Mouse (Mus musculus) heart, postnatal 10 days (tissue): ENCODE results near the gene Atad3a. TPM values are rescaled to one million over a fixed set of nuclear protein-coding genes. Genes with fewer than 3 reads are reported as not detected.
"Not testable (repeated sequence)": the region's sequence is repeated elsewhere in the genome, so short reads cannot be mapped to it uniquely, and the experiment has no call there.

Experiments
- DNase-seq, 2 experiments: peaks; one replicate each; pipeline ENCODE4 v3.0.0; 2021
- intact Hi-C: fragments of 180-260 bp; cut with DNase I; formaldehyde crosslinking; loops from one replicate; pipeline ENCODE4 v1.15.1; 2025
- total RNA-seq, 2 experiments: library from RNA; stranded (reverse); gene quantifications; 2 replicates each; pipeline ENCODE4 v1.2.3; 2021

The Atad3a gene
- total RNA-seq, 2 experiments from 2014 or later: 67.1 to 73.1 TPM

DNA sequence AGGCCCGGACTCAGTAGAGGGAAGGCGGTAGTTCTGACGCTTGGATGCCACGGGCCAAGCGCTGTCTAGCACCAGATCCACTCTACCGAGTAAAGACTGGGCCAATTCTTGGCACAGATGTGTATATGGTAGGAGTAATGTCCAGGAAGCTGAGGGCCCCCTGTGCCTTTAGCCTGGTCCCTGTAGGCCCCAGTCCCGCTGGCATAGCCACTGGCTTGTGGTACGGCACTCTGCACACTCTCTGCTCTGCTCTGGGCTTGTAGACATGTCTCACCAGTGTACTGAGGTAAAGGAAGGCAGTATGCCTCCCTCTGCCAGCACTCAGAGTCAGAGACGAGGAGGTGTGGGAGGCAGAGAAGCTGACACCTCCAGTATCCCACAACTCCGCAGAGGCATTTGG, 20.2 kb downstream of the Atad3a start:
- intact Hi-C loops, DNase-seq: not testable (repeated sequence)

DNA sequence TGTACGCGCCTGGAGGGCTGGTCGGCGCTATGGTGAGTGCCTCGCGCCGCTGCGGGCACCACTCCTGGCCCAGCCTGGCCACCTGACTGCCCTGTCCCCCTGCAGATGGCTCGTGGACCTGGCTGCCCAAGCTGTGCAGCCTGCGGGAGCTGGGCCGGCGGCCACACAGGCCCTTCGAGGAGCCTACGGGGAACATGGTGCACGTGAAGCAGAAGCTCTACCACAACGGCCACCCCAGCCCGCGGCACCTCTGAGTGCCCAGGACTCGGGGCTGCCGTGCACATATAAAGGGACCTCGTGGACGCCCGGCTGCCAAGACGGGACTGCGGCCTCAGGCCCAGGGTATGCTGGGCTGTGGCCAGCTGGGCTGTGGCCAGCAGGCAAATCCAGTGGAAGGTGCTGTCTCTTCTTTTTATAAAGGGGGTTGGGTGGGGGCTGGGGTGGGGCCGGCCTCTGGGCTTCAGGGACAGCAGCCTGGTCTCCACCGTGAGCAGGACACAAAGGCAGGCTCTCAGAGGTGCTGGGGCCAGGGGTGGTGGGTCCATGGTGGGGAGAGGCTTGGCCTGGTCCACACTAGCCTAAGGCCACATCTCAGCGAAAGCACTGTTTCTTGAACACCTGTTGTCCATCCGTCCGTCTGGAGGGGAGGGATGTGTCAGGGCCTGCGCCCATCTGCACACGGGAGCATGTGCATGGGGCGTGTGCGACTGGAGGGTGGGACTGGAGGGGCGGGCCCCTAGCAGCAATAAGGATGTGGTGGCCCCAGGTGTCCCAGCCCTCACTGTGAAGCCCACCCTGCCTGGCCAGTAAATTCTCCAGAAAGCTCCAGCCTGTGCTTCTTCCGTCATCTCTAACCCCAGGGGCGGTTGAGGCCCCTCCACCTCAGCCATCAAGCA, 20.9 kb downstream of the Atad3a start:
- intact Hi-C loops: no loop called here
- DNase-seq: peak; percentile 61 to 66

DNA sequence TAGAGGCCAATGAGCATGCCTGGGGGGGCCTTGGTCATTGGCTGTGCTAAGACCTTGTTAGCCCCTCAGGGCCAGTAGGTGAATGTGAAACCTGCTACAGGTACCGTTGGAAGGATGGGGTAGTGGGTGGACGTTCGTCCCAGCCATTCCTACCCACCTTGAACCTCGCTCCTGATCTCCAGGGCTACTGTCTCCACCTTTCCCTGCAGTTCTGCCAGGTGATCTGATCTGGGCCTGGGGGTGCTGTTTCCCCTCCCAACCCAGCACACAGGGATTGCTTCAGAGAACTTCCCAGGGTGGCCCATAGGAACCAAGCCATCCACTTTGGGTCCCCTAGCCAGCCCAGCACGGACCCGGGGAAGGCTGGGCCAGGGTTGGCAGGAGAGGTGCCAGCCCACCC, 21.7 kb downstream of the Atad3a start:
- intact Hi-C loops: no loop called here
- DNase-seq: no peak

DNA sequence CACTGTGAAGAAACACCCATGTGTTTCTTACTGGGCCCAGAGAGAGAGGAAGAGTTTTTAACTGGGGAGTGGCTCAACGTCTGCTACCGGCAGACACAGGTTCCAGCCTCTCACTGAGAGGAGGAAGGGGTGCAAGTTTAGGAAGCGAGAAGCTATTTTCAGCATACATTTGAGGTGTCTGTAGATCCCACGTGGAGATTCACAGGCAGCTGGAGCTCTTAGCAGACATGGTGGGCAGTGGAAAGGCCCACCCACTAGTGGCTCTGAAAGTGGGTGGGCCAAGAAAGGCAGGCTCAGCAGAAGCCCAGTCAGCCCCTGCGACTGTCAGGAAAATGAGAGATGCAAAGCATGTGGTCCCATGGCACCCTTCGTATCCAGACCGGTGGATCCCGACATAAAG, 22.6 kb downstream of the Atad3a start:
- DNase-seq: no peak
- intact Hi-C loops: no loop called here

DNA sequence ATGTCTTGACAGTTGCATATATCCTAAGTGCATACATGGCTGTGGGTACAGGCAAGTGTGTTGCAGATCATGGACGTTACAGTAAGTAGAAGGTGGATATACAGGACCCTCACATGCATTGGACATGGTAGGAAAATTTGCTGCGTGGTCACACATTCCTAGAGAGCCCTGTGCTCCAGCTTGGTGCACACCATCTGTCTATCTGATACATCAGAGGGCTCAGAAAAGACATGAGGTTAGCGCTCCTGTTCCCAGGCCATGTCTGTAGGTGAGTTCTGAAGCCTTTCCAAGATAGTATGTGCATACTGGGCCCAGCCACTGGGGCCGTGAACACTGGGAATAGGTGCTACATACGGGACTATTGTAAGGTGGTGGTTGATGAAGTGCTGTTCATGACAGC, 24.5 kb downstream of the Atad3a start:
- DNase-seq: no peak
- intact Hi-C loops: no loop called here

DNA sequence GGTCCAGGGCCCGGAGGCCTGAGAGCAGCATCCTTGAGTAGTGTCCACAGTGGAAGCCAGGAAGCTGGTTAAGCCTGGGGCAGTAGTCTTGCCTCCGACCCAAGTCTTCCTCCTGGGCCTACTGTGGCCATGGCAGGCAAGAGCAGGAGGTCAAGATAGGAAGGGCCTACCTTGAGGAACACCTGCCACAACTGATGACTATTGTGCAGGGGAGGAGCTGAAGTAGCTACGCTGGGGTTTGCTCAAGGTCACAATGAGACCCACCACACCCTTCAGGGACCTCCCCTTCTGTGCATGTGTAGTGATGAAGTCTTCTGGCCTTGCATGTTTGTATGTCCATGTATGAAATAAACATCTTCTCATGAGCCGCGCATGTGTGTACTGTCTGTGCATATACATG, 25.1 kb downstream of the Atad3a start:
- DNase-seq: no peak
- intact Hi-C loops: no loop called here

DNA sequence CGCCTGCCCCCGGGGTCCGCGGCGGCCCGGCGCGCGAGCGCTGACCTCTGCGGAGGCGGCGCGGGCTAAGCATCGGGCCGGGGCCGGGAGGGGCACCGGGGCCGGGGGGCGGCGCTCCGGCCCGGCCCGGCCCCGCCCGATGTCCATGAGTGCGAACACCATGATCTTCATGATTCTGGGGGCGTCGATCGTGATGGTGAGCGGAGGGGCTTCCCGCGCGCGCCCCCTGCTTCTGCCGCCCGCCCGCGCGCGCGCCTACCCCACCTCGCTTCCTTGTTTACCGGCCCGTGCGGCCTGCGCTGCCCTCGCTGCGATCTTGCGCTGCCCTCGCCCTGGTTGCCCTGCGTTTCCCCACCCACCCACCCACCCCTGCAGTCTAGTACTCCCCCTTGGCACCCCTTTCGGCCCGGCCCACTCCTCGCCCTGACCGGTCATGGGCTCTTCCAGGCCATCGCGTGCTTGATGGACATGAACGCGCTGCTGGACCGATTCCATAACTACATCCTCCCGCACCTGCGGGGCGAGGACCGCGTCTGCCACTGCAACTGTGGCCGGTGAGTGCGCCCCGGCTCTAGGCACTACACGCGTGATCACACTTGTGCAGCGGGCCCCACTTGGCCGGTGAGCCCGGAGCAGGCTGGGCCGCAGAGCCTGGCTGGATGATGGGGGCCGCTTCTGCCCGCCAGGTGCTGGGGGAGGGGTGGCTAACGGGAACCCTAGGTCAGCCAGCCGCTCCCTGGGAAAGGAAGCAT, 25.8 kb downstream of the Atad3a start:
- intact Hi-C loops: no loop called here
- DNase-seq: peak; percentile 52 to 63

DNA sequence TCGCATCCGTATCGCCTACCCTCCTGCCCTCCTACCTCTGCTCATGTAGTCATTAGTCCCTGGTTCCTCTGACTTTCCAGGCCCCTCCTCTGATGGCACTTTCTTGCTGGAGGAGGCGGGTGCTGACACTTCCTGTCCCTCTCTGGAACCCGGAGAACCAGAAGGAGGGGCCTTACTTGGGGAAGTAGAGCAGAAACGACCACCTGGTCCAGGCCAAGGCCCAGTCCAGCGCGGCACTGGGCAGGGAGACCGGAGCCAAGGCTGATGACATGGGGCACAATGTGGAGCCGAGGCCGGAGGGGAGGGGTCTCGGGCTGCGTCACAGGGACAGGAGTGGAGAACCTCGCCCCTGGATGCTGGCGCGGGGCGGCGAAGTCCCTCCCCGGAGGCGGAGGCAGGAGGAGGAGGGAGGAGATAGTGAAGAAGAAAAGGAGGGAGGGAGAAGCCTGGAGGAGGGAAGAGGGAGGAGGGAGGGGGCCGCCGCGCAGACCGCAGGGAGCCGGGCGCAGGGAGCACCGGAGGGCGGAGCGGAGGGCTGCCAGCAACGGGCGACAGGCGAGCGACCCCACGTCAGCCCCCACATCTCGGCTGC, 26.4 kb downstream of the Atad3a start, which contains the start of gene Tmem240:
TSS of gene Tmem240 (plus strand) at position 451 of the 592 bp plus-strand sequence.
- DNase-seq: peak; percentile 89 to 92
- intact Hi-C loops: no loop called here

DNA sequence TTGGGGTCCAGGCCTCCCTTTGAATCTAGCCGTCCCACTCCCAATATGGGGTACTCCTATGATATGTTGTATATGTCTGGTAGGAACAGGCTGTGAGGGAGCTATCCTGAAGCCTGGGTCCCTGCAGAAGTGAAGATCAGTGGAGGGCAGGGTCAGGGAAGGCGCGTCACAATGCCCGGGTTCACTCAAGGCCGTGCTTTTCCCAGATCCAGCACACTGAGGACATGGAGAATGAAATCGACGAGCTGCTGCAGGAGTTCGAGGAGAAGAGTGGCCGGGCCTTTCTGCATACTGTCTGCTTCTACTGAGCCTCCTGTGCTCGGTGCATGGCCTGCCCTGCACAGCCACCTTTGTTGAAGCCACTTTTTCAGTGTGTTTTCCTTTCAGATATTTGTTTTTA, 27.6 kb downstream of the Atad3a start:
- intact Hi-C loops: no loop called here
- DNase-seq: no peak

DNA sequence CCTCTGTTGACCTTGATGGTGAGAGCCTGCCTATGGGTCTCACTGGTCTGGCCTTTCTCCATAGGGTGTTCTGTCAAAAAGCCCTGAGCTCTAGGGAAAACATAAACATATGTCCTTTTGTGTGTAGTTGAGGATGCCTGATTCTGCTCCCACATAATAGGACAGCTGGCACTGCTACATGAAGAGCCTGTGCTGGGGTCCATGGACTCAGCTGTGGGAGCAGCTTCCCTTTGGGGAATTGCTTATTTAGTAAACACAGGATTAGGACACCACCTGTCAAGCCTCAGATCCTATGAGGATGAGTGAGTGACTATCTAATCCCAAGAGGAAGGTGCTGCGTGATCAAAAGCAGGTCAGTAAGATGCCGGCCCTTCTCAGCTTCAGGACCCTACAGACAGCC, 32.9 kb downstream of the Atad3a start:
- DNase-seq: no peak
- intact Hi-C loops: no loop called here

DNA sequence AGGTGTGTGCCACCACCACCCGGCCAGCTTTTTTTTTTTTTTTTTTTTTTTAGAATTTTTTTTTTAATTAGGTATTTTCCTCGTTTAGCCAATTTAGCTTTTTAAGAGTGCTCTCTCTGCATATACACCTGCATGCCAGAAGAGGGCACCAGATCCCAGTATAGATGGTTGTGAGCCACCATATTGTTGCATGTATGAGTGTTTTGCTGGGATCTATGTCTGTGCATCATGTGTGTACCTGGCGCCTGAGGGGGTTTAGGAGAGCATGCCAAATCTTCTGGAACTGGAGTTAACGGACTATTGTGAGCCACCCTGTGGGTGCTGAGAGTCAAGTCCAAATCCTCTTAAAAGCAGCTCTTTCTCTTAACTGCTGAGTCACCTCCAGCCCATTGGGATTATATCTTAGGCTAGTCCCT, 39.2 kb downstream of the Atad3a start:
- intact Hi-C loops: loop anchor here (1.0 to 2.0 kb wide), 2 partner anchors 21 to 49 kb away; no protein-coding TSS in a partner anchor
- DNase-seq: peak in 1 of 2 experiments; percentile 42

DNA sequence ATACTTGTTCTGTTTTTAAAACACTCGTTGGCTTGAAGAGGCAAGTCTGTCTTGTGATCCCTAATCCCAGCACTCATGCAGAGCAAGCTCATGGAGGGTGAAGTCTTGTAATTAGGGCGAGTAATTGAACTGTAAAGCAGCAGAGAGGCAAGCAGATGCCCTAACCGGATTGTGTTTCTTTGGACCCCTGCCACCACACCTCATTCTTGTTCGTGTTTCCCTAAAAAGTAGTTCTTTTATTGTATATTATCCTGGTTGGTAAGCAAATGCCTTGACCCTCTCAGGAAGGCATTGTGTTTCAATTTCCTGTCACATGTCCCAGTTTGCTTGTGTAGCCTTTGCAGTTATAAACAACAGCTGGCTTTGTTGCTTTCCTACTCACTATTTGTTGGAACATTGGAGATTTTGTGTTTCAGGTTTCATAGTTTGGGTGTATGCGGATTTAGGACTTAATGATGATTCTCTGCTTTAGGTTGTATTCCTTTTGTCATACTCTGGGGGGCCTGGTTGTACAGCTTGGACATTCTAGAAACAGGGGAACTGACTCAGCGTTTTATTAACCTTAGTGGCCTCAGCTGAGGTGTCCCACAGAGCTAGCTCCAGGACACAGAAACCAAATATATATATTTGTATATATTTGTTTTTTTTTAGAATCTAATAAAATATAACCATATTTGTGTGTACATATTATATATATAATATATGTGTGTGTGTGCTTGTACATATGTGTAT, 50.2 kb downstream of the Atad3a start:
- DNase-seq: peak in 1 of 2 experiments; percentile 30
- intact Hi-C loops: no loop called here

DNA sequence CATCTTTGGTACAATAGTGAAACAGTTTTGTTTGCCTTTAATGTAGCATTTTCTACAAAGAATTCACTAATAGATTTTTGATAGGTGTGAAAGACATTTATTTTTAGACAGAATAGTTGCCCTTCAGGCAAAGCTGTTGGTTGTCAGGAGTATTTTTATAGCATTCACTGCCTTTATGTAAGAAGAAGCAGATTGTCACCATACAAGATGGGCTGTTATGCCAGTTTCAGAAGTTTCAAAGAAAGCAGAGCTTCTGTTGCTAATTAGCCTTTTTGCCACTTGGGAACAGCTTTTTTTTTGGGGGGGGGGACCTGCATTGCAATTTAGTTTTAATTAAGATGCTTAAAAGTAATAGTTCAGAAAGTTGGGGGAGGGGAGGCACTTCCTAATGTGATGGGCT, 51.9 kb downstream of the Atad3a start:
- DNase-seq: no peak
- intact Hi-C loops: loop anchor here (5.0 to 10.0 kb wide), 2 partner anchors 87 to 224 kb away; partner anchors contain the start of gene Cdk11b

DNA sequence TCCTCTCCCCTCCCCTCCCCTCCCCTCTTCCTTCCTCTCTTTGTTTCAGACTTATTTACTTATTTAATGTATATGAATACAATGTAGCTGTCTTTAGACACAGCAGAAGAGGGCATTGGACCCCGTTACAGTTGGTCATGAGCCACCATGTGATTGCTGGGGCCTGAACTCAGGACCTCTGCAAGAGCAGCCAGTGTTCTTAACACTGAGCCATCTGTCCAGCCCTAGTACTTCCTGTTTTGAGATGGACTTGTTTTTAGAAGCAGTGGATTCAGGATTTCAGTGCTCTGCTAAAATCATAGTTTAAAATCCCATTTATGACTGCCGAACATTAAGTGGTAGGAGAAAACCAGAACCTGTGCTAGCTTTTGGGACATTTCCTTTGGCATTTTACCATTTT, 52.3 kb downstream of the Atad3a start:
- intact Hi-C loops: loop anchor here (5.0 to 10.0 kb wide), 2 partner anchors 86 to 224 kb away; partner anchors contain the start of gene Cdk11b
- DNase-seq: no peak

DNA sequence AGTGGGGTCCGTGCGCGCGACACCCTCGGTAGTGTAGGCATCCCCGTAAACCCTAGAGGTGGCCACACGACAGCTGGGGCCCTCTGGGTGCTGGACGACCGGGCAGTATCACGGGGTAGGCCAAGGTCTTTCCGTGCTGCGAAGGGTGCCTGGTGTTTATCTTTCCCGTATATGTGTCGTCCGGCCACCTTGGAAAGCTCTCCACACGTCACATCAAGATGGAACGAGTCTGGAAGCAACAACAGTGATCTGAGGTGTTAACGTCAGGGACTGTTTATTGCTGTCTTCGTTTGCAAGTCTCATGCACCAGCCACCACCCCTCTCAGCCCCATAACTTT, 55.3 kb downstream of the Atad3a start:
- no peak for DNase-seq
- intact Hi-C loops: loop anchor here (5.0 to 10.0 kb wide), 2 partner anchors 83 to 221 kb away; partner anchors contain the start of gene Cdk11b

DNA sequence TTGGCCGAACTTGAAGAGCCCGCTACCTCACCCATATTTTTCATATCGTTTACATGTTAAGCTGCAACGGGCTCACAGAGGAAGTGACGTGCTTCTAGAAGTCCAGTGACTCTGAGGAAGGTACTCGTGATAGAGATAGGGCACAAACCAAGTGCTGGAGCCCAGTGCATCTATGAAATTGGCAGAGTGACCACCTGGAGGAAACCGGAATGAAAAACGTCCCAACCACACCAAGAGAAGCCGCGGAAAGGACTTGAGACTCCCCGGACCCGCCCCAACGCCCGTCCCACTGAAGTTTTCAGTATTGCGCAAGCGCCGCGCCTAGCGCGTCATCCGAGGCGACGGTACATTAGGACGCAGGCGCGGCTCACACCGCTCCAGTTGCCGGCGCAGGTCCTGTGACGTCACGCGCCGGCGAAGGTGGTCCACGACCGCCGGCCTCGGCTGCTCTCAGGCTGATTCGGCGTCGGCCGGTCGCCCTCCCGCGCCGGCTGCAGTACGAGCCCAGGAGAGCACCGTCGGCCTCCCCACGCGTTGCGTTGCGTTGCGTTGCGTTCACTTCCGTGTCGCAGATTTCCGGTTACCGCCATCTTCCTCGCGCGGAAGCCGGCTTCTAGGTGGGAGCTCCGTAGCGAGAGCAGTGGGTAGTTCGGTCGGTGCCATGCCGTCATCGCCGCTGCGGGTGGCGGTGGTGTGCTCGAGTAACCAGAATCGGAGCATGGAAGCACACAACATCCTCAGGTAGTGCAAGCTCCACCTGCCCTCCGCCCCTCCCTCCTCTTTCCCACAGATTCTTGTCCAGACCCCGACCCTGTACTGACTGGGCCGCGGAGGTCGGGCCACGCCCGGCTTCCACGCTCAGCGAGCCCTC, 55.9 kb downstream of the Atad3a start, which contains the start of gene Ssu72:
TSS of gene Ssu72 (plus strand) at position 80 of the 871 bp plus-strand sequence.
- intact Hi-C loops: loop anchor here (5.0 to 10.0 kb wide), 2 partner anchors 83 to 220 kb away; partner anchors contain the start of gene Cdk11b
- DNase-seq: peak; percentile 97

DNA sequence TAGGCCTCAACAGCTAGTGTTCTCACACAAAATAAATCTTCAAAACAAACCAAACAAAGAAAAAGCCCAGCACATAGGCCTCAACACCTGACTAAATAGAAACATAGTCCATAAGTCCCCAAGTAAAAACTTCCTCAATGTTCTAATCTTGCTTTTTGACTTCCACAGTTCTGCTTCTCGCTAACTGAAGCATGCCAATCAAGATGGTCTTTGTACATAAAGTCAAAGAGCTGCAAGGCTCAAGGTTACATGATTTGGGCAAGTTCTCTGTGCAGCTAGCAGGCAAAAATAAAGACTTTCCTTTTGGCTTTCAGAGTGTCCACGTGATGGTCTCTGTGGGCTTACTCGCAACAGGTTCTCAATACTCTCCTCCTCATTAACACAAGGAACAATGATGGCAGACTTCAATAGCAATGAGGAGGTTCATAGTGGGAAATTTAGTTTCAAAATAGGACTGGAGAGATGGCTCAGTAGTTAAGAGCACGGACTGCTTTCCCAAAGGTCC, 57.4 kb downstream of the Atad3a start:
- DNase-seq: no peak
- intact Hi-C loops: loop anchor here (10.0 kb wide), 1 partner anchor 219 kb away; no protein-coding TSS in a partner anchor

DNA sequence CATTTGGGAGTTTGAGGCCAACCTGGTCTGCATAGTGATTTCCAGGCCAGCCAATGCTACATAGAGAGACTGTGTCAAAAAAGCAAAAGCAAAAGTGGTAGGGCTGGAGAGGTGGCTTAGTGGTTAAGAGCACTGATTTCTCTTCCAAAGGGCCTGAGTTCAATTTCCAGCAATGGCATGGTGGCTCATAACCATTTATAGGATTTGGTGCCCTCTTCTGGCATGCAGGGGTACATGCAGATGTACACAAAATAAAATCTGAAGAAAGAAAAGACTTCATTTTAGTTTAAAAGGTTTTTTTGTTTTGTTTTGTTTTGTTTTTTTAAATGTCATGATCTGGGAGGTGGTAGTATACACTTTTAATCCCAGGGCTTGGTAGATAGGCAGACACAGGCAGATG, 60.5 kb downstream of the Atad3a start:
- intact Hi-C loops: loop anchor here (10.0 kb wide), 1 partner anchor 216 kb away; no protein-coding TSS in a partner anchor
- DNase-seq: no peak
